Mouse (Mus musculus): Measurements from ENCODE around the gene Hook2.

The Hook2 gene

DNA sequence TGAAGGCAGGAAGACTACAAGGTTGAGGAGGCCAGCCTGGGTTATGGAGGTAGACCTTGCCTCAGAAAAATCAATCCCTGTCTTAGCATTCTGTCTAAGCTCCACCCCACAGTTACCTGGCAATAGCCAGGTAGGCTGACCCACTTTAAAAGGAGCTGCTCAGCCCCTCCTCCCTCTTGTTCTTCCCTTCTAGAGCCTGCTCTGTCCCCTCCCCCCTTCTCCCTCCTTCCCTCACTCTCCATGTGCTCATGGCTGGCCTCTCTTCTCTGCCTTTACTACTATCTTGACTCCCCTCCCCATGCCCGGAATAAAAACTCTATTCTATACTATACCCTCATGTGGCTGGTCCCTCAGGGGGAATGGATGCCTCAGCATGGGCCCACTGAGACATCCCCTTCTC is 43.5 kb downstream of the Hook2 start:
- DNase-seq: no peak

GRCm38 (mm10) chr8:85034764-85035163 is 44.4 kb downstream of the Hook2 start:
- DNase-seq: peak; percentile 75 to 83

DNA sequence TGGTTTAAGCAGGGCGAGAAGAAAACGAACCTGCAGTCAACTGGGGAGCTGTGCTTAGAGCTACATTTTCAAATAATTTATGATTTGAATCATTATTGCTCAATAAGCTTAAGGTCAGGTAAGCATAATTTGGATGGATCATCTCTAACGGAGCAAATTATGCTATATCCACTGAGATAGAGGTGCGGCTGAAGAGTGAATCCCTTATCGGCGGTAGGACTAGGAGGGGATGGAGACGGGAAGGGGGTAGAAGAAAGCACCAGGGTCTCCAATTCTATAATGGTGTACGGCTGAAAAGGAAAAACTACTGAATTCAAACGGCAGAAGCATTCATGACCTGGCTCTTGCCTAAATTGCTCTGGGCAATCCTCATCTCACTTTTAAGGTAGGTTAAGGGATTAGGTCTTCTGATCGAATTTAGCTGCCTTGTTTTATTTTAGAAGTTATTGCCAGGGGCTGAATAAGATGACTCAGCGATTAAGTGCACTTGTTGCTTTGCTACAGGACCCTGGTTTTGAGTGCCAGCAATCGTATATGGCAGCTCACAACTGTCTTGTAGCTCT is 44.8 kb downstream of the Hook2 start:
- no peak for DNase-seq

DNA sequence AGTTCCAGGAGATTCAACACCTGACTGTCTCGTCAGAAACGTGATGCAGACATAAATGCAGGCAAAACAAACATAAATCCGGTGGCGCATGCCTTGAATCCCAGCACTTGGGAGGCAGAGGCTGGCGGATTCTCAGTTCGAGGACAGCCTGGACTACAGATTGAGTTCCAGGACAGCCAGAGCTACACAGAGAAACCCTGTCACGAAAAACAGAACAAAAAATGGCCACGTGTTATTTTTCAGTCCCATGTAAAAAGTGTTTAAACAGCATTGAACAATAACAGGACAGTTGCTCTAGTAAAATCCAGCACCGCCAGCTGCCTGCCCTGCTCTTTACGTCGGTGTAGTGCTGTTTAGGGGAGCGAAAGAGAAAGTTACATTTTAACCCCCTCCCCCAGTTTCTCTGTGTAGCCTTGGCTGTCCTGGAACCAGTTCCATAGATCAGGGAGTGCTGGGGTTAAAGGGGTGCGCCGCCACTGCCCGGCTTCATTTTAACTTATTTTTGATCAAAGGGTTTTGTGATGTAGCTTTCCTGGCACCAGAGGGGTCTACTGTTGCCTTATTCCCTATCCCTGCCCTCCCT is 45.4 kb downstream of the Hook2 start:
- peak in 1 of 2 experiments; percentile 40 for DNase-seq

DNA sequence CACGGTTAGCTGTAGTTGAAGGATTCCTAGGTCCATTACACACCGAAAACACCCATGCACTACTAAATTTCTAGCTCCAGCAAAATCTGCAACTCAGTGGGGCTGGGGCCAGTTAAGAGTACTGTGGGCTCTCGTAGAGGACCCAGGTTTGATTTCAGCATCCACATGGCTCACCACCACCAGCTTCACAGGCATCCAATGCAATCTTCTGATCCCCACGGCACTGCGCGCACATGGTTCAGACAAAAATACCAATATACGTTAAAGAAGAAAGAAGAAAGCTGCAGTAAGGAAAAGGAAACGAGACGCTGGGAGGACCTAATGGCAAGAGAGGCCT is 45.9 kb downstream of the Hook2 start:
- no peak for DNase-seq

DNA sequence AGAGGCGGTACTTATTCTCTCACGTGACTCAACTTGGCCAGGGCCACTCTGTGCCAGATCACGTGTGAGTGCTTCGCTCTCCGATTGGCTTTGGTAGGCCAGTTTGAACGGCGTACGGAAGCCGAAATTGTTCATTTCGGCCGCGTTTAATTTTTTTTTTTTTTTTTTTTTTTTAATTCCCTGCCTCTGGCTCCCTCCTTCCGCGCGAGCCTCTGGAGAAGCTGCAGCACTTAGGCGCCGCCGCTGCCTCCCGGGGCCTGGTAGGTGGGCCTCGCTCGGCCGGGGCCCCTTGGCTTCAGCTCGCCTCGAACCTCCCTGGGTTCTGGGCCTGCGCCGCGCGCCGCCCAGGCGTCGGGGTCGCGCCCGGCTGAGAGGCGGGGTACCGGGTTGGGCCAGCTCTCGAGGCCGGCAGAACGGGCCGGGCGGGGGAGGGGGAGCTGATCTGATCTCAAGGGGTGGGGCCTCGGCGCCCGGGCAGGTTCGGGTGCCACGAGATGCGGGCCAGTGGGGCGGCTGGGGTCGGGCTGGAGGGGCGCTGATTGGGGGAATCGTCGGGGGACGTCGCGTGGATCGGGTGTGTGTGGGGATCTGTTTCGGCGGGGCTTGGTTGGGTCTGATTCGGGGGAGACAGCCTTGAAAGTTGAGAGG is 46.4 kb downstream of the Hook2 start, which contains the start of gene Tnpo2:
Gene Tnpo2 (plus strand): TSS at position 198 of the 648 bp plus-strand sequence.
- DNase-seq: peak; percentile 91 to 94

DNA sequence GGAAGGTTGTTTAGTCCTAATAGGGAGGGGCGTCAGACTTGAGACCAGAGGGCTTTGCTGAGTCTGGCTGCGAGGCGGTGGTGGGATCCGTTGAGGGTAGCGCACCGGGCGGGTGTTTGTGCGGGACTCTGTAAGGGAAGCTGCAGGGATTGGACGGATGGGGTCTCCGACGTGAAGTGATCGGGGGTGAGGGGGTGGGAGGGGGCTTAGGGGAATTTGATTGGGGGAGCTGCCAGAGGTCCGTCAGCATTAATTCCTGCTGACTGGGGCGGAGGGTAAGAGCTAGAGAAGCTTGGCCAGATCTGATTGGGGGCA is 46.9 kb downstream of the Hook2 start:
- no peak for DNase-seq

DNA sequence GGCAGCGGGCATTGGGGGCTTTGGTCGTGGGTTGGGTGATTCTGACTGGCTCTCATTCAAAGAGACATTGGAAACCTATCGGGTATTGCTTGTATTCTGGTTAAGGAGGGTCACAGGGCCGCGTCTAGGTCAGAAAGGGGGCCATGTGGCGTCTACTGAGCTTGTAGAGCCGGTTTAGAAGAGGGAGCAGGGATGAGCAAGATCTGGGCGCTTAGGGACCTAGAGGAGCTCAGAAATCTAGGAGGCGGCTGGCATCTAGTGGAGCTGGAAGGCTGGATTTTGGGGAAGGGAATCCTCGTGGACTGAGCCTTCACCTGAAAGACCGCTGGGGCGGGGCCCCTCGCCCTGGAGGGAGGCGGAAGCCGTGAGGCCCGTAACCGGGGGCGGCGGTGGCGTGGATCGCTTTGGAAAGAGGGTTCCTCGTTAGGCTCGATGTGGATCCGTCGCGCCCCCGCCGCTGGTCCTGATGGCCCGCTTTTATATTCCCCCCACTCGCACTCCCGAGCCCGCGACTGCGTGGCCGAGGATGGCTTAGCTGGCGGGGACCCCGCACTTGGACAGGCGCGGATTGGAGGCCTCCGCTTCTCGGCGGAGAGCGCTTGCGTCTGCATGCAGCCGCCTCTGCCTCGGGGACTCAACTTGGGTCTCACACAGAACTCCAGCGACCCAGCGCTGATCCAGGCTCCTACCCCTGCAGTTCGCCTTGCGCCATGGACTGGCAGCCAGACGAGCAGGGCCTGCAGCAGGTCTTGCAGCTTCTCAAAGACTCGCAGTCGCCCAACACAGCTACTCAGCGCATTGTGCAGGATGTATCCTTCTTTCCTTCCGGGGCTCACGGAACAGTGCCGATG is 47.5 kb downstream of the Hook2 start:
- peak; percentile 59 to 62 for DNase-seq

DNA sequence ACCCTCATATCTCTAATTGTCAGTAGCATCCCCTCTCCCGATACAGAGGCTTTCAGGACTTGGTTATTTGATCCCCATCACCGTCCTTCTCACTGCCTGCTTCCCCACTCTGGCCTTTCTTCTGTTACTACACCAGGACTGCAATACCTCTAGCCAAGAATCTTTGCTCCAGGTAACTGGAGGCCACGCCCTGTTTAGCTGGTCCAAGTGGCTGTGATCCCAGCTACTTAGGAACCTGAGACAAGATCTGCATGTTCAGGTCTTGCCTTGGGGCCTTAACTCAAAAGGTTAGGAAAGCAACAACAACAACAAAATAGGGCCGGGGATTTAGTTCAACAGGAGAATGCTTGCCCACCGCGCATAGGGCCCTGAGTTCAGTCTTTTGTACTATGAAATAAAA is 53.2 kb downstream of the Hook2 start:
- DNase-seq: no peak

Data from cerebellum, postnatal 14 days (tissue).